Mouse (Mus musculus): ENCODE measurements around the gene Gna13. TPM values are rescaled to one million over a fixed set of nuclear protein-coding genes. Genes with fewer than 3 reads are reported as not detected.

The Gna13 gene
- total and polyA plus RNA-seq, 3 experiments: 29.6 to 93.2 (median 87.2) TPM

GRCm38 (mm10) chr11:109414802-109415201 is 52.2 kb downstream of the Gna13 start:
- Histone ChIP-seq H3K36me3 (replicated peaks) (no peaks in the 10 kb centered on the region), H3K27me3 (ENCODE audit: insufficient read depth, low read length) (peaks cover 6% of the 10 kb centered on the region; the same call in 1 of the 2 replicates), H3K4me1 (ENCODE audit: insufficient read depth, low read depth, low read length) (peaks cover 22% of the 10 kb centered on the region), H3K4me3 (ENCODE audit: low read depth, low read length) (no peak overlapping the region), H3K9me3 (replicated peaks) (no peaks in the 10 kb centered on the region)
- no peak for DNase-seq (ENCODE audit: low spot score)
- TF ChIP-seq TAL1 (conservative IDR thresholded peaks at IDR 0.05; ENCODE audit: low read depth, low read length) (no peak), GATA1 (IDR thresholded peaks at IDR 0.05; ENCODE audit: borderline replicate concordance, low read length) (no peak), CTCF (IDR thresholded peaks at IDR 0.05; ENCODE audit: low read depth, low read length) (no peak), POLR2AphosphoS5 (IDR thresholded peaks at IDR 0.05; ENCODE audit: insufficient replicate concordance, low read depth, low read length) (no peak), GATA2 (IDR thresholded peaks at IDR 0.05; ENCODE audit: borderline replicate concordance, low read depth, low read length) (no peak)
- ATAC-seq (ENCODE audit: extremely low read depth, insufficient number of reproducible peaks, low FRiP score, poor library complexity, severe bottlenecking): no peak

GRCm38 (mm10) chr11:109416709-109417420 is 54.2 kb downstream of the Gna13 start:
- H3K27me3 ChIP-seq (ENCODE audit: insufficient read depth, low read length): peaks cover 6% of the 10 kb centered on the region; the same call in 1 of the 2 replicates
- no peak for DNase-seq (ENCODE audit: low spot score)
- no peak overlapping the region for H3K4me3 ChIP-seq (ENCODE audit: low read depth, low read length)
- TF ChIP-seq CTCF (IDR thresholded peaks at IDR 0.05; ENCODE audit: low read depth, low read length) (no peak), POLR2AphosphoS5 (IDR thresholded peaks at IDR 0.05; ENCODE audit: insufficient replicate concordance, low read depth, low read length) (no peak), GATA2 (IDR thresholded peaks at IDR 0.05; ENCODE audit: borderline replicate concordance, low read depth, low read length) (no peak), GATA1 (IDR thresholded peaks at IDR 0.05; ENCODE audit: borderline replicate concordance, low read length) (no peak), TAL1 (conservative IDR thresholded peaks at IDR 0.05; ENCODE audit: low read depth, low read length) (no peak)
- H3K36me3 ChIP-seq (replicated peaks): no peaks in the 10 kb centered on the region
- no peak for ATAC-seq (ENCODE audit: extremely low read depth, insufficient number of reproducible peaks, low FRiP score, poor library complexity, severe bottlenecking)
- no peaks in the 10 kb centered on the region for H3K9me3 ChIP-seq (replicated peaks)
- H3K4me1 ChIP-seq (ENCODE audit: insufficient read depth, low read depth, low read length): peaks cover 41% of the 10 kb centered on the region

- TF ChIP-seq GATA1 (IDR thresholded peaks at IDR 0.05; ENCODE audit: borderline replicate concordance, low read length) (no peak), GATA2 (IDR thresholded peaks at IDR 0.05; ENCODE audit: borderline replicate concordance, low read depth, low read length) (no peak), POLR2AphosphoS5 (IDR thresholded peaks at IDR 0.05; ENCODE audit: insufficient replicate concordance, low read depth, low read length) (no peak), CTCF (IDR thresholded peaks at IDR 0.05; ENCODE audit: low read depth, low read length) (no peak), TAL1 (conservative IDR thresholded peaks at IDR 0.05; ENCODE audit: low read depth, low read length) (no peak)
- ATAC-seq (ENCODE audit: extremely low read depth, insufficient number of reproducible peaks, low FRiP score, poor library complexity, severe bottlenecking) (no peak), DNase-seq (ENCODE audit: low spot score) (no peak)
- Histone ChIP-seq H3K36me3 (replicated peaks) (no peaks in the 10 kb centered on the region), H3K9me3 (replicated peaks) (peaks cover 4% of the 10 kb centered on the region), H3K4me3 (ENCODE audit: low read depth, low read length) (no peak overlapping the region), H3K27me3 (ENCODE audit: insufficient read depth, low read length) (peaks cover 6% of the 10 kb centered on the region; the same call in 1 of the 2 replicates), H3K4me1 (ENCODE audit: insufficient read depth, low read depth, low read length) (peaks cover 41% of the 10 kb centered on the region)
Observed at GRCm38 (mm10) chr11:109417472-109418040, 54.9 kb downstream of the Gna13 start.

- TF ChIP-seq POLR2AphosphoS5 (IDR thresholded peaks at IDR 0.05; ENCODE audit: insufficient replicate concordance, low read depth, low read length) (no peak), GATA1 (IDR thresholded peaks at IDR 0.05; ENCODE audit: borderline replicate concordance, low read length) (no peak), CTCF (IDR thresholded peaks at IDR 0.05; ENCODE audit: low read depth, low read length) (no peak), GATA2 (IDR thresholded peaks at IDR 0.05; ENCODE audit: borderline replicate concordance, low read depth, low read length) (no peak), TAL1 (conservative IDR thresholded peaks at IDR 0.05; ENCODE audit: low read depth, low read length) (no peak)
- H3K4me1 ChIP-seq (ENCODE audit: insufficient read depth, low read depth, low read length): peaks cover 53% of the 10 kb centered on the region
- no peak for ATAC-seq (ENCODE audit: extremely low read depth, insufficient number of reproducible peaks, low FRiP score, poor library complexity, severe bottlenecking)
- peaks cover 4% of the 10 kb centered on the region for H3K9me3 ChIP-seq (replicated peaks)
- H3K36me3 ChIP-seq (replicated peaks): no peaks in the 10 kb centered on the region
- no peaks in the 10 kb centered on the region; the same call in 1 of the 2 replicates for H3K27me3 ChIP-seq (ENCODE audit: insufficient read depth, low read length)
- DNase-seq (ENCODE audit: low spot score): no peak
- peak overlapping the region; percentile 69; the same call in 1 of the 2 replicates for H3K4me3 ChIP-seq (ENCODE audit: low read depth, low read length)
Observed at GRCm38 (mm10) chr11:109419461-109419860, 56.8 kb downstream of the Gna13 start.

GRCm38 (mm10) chr11:109419961-109420566 is 57.4 kb downstream of the Gna13 start:
- ATAC-seq (ENCODE audit: extremely low read depth, insufficient number of reproducible peaks, low FRiP score, poor library complexity, severe bottlenecking): peak; percentile 65
- H3K4me3 ChIP-seq (ENCODE audit: low read depth, low read length): peak overlapping the region; percentile 69

GRCm38 (mm10) chr11:109420567-109420962 is 57.9 kb downstream of the Gna13 start:
- no peaks in the 10 kb centered on the region for H3K36me3 ChIP-seq (replicated peaks)
- H3K4me3 ChIP-seq (ENCODE audit: low read depth, low read length): peak overlapping the region; percentile 69
- peak; percentile 40 for DNase-seq (ENCODE audit: low spot score)
- TF ChIP-seq GATA2 (IDR thresholded peaks at IDR 0.05; ENCODE audit: borderline replicate concordance, low read depth, low read length) (peak; percentile 21; the same call in 1 of the 2 replicates), GATA1 (IDR thresholded peaks at IDR 0.05; ENCODE audit: borderline replicate concordance, low read length) (no peak), POLR2AphosphoS5 (IDR thresholded peaks at IDR 0.05; ENCODE audit: insufficient replicate concordance, low read depth, low read length) (no peak), TAL1 (conservative IDR thresholded peaks at IDR 0.05; ENCODE audit: low read depth, low read length) (no peak), CTCF (IDR thresholded peaks at IDR 0.05; ENCODE audit: low read depth, low read length) (no peak)
- no peaks in the 10 kb centered on the region for H3K27me3 ChIP-seq (ENCODE audit: insufficient read depth, low read length)
- H3K9me3 ChIP-seq (replicated peaks): peaks cover 4% of the 10 kb centered on the region
- H3K4me1 ChIP-seq (ENCODE audit: insufficient read depth, low read depth, low read length): peaks cover 64% of the 10 kb centered on the region
- peak; percentile 59 for ATAC-seq (ENCODE audit: extremely low read depth, insufficient number of reproducible peaks, low FRiP score, poor library complexity, severe bottlenecking)

More at GRCm38 (mm10) chr11:109419961-109420566, 57.4 kb downstream of the Gna13 start:
- peaks cover 59% of the 10 kb centered on the region for H3K4me1 ChIP-seq (ENCODE audit: insufficient read depth, low read depth, low read length)
- peak; percentile 65 for DNase-seq (ENCODE audit: low spot score)
- H3K9me3 ChIP-seq (replicated peaks): peaks cover 4% of the 10 kb centered on the region
- TF ChIP-seq POLR2AphosphoS5 (IDR thresholded peaks at IDR 0.05; ENCODE audit: insufficient replicate concordance, low read depth, low read length) (no peak), CTCF (IDR thresholded peaks at IDR 0.05; ENCODE audit: low read depth, low read length) (no peak), TAL1 (conservative IDR thresholded peaks at IDR 0.05; ENCODE audit: low read depth, low read length) (no peak), GATA1 (IDR thresholded peaks at IDR 0.05; ENCODE audit: borderline replicate concordance, low read length) (no peak), GATA2 (IDR thresholded peaks at IDR 0.05; ENCODE audit: borderline replicate concordance, low read depth, low read length) (no peak)
- no peaks in the 10 kb centered on the region; the same call in 1 of the 2 replicates for H3K27me3 ChIP-seq (ENCODE audit: insufficient read depth, low read length)
- H3K36me3 ChIP-seq (replicated peaks): no peaks in the 10 kb centered on the region

Data from G1E (cell line).